Mouse (Mus musculus) MEL (cell line): ENCODE results near the gene Actn1. TPM values are rescaled to one million over a fixed set of nuclear protein-coding genes. Genes with fewer than 3 reads are reported as not detected.

Experiments
- DNase-seq: peaks from one replicate; pipeline ENCODE4 v3.0.0; 2011; ENCODE audit warnings: low read depth, low spot score
- H3K27ac ChIP-seq: 2 replicates; pipeline ENCODE4 v1.5.1; 2012; ENCODE audit warnings: low read depth, mild to moderate bottlenecking, control low read depth, low read length, moderate library complexity; ENCODE audit not compliant: control insufficient read depth
- H3K27me3 ChIP-seq, 2 experiments: fragments of 150-350 bp in 1 of 2; sonication (generic) in 1 of 2; 2 replicates each; pipeline ENCODE4 v1.6.1; 2012; ENCODE audit warnings: low read length in 2 of 2, mild to moderate bottlenecking in 2 of 2, improper control_type of control experiment in 1 of 2, moderate library complexity in 1 of 2; ENCODE audit not compliant: insufficient read depth in 2 of 2, control insufficient read depth in 1 of 2
- H3K36me3 ChIP-seq, 2 experiments: 2 replicates each; pipeline ENCODE4 v1.6.1; 2012 to 2014; ENCODE audit warnings: low read length in 2 of 2, improper control_type of control experiment in 1 of 2, inconsistent platforms in 1 of 2, mild to moderate bottlenecking in 1 of 2; ENCODE audit not compliant: insufficient read depth in 2 of 2, control insufficient read depth in 1 of 2
- H3K4me1 ChIP-seq, 2 experiments: fragments of 150-350 bp in 1 of 2; sonication (generic) in 1 of 2; 2 replicates each; pipeline ENCODE4 v1.6.1; 2012; ENCODE audit warnings: low read length in 2 of 2, improper control_type of control experiment in 1 of 2, mild to moderate bottlenecking in 1 of 2; ENCODE audit not compliant: insufficient read depth in 2 of 2, control insufficient read depth in 1 of 2
- H3K4me3 ChIP-seq, 2 experiments: fragments of 150-350 bp in 1 of 2; sonication (generic) in 1 of 2; 2 replicates each; pipeline ENCODE4 v1.5.1; 2012; ENCODE audit warnings: low read depth in 2 of 2, low read length in 2 of 2, mild to moderate bottlenecking in 2 of 2, moderate library complexity in 2 of 2, control low read depth in 1 of 2, improper control_type of control experiment in 1 of 2; ENCODE audit not compliant: control insufficient read depth in 1 of 2, insufficient read depth in 1 of 2
- H3K79me2 ChIP-seq: 2 replicates; pipeline ENCODE4 v1.6.1; 2012; ENCODE audit warnings: mild to moderate bottlenecking, low read length, moderate library complexity; ENCODE audit not compliant: control insufficient read depth, poor library complexity, insufficient read depth
- H3K9ac ChIP-seq: 2 replicates; pipeline ENCODE4 v1.6.1; 2012; ENCODE audit warnings: low read depth, mild to moderate bottlenecking, control low read depth, low read length, moderate library complexity; ENCODE audit not compliant: control insufficient read depth, poor library complexity, severe bottlenecking
- H3K9me3 ChIP-seq: fragments of 150-350 bp; sonication (generic); replicated peaks from 2 replicates; pipeline ENCODE4 v1.6.1; 2012; ENCODE audit warnings: mild to moderate bottlenecking, low read length, improper control_type of control experiment, moderate library complexity; ENCODE audit not compliant: insufficient read depth
- CHD2 ChIP-seq: IDR thresholded peaks from 2 replicates; pipeline ENCODE4 v1.6.1; 2011; ENCODE audit warnings: low read length, improper control_type of control experiment
- ELF1 ChIP-seq: IDR thresholded peaks from 2 replicates; pipeline ENCODE4 v1.6.1; 2014; ENCODE audit warnings: low read depth, mild to moderate bottlenecking, inconsistent platforms, low read length, improper control_type of control experiment, moderate library complexity
- ETS1 ChIP-seq: IDR thresholded peaks from 2 replicates; pipeline ENCODE4 v1.6.1; 2012; ENCODE audit warnings: low read depth, mild to moderate bottlenecking, inconsistent platforms, low read length, improper control_type of control experiment, moderate library complexity
- GABPA ChIP-seq: IDR thresholded peaks from 2 replicates; pipeline ENCODE4 v1.6.1; 2012; ENCODE audit warnings: low read depth, mild to moderate bottlenecking, inconsistent platforms, low read length, improper control_type of control experiment, moderate library complexity
- MAFK ChIP-seq: IDR thresholded peaks from 2 replicates; pipeline ENCODE4 v1.6.1; 2011; ENCODE audit warnings: low read depth, mild to moderate bottlenecking, low read length, improper control_type of control experiment, borderline replicate concordance
- NRF1 ChIP-seq: IDR thresholded peaks from 2 replicates; pipeline ENCODE4 v1.6.1; 2014; ENCODE audit warnings: low read depth, mild to moderate bottlenecking, inconsistent platforms, low read length, improper control_type of control experiment, moderate library complexity; ENCODE audit not compliant: poor library complexity, insufficient read depth, severe bottlenecking
- RAD21 ChIP-seq: IDR thresholded peaks from 2 replicates; pipeline ENCODE4 v1.6.1; 2011; ENCODE audit warnings: mild to moderate bottlenecking, low read depth, low read length, improper control_type of control experiment
- SIN3A ChIP-seq: IDR thresholded peaks from 2 replicates; pipeline ENCODE4 v1.6.1; 2012; ENCODE audit warnings: low read length, improper control_type of control experiment, inconsistent platforms
- SMC3 ChIP-seq: IDR thresholded peaks from 2 replicates; pipeline ENCODE4 v1.6.1; 2011; ENCODE audit warnings: low read depth, low read length, improper control_type of control experiment
- TBP ChIP-seq: IDR thresholded peaks from 2 replicates; pipeline ENCODE4 v1.8.0; 2011; ENCODE audit warnings: low read depth, low read length, improper control_type of control experiment
- TCF12 ChIP-seq: IDR thresholded peaks from 2 replicates; pipeline ENCODE4 v1.6.1; 2014; ENCODE audit warnings: low read depth, mild to moderate bottlenecking, inconsistent platforms, low read length, improper control_type of control experiment, moderate library complexity
- UBTF ChIP-seq: IDR thresholded peaks from 2 replicates; pipeline ENCODE4 v1.6.1; 2012; ENCODE audit warnings: low read depth, mild to moderate bottlenecking, inconsistent platforms, low read length, improper control_type of control experiment, moderate library complexity, borderline replicate concordance; ENCODE audit not compliant: insufficient read depth
- USF1 ChIP-seq: IDR thresholded peaks from 2 replicates; pipeline ENCODE4 v1.6.1; 2014; ENCODE audit warnings: low read depth, mild to moderate bottlenecking, inconsistent platforms, low read length, improper control_type of control experiment, moderate library complexity
- ZC3H11A ChIP-seq: IDR thresholded peaks from 2 replicates; pipeline ENCODE4 v1.6.1; 2012; ENCODE audit warnings: low read depth, mild to moderate bottlenecking, inconsistent platforms, low read length, improper control_type of control experiment
- polyA plus RNA-seq, 2 experiments: library from polyadenylated mRNA; stranded (reverse) in 1 of 2; unstranded in 1 of 2; fragments of >175 nt in 1 of 2; fragments of >200 nt in 1 of 2; gene quantifications; 2 replicates each; pipeline versions ENCODE4 v1.2.1 to v1.2.4; 2012; ENCODE audit warnings: low replicate concordance in 2 of 2, low read depth in 1 of 2; ENCODE audit not compliant: insufficient read length in 2 of 2, insufficient read depth in 1 of 2, missing spikeins in 1 of 2
- total RNA-seq: library from RNA; depleted of rRNA; stranded (reverse); fragments of 300-350 nt; gene quantifications from 2 replicates; pipeline ENCODE4 v1.2.3, GENCODE M21; 2012

Actn1 gene
- total and polyA plus RNA-seq, 3 experiments = 7.8 to 27.0 TPM; not detected in 1

DNA sequence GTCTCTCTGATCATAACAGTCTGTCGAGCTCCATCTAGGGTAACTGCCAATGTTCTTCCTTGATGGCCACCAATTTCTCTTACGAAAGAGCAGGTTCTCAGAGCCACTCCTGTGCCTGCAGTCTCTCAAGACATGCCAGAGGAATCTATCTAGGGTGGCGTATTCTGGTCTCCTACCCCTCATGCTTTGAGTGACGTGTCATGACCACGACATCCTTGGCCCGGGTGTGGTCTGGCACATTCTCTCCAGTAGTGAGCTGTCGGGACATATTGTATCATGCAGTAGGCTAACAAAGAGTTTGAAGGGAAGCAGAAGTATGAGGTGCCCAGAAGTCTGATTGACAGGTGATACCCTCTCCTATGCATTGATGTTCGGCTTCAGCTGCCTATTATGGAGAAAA is 119.2 kb downstream of the Actn1 start:
- Histone ChIP-seq H3K9ac (no peak overlapping the region), H3K36me3 (peaks cover 0 to under 1% of the 10 kb centered on the region in 2 experiments; a peak in 1 of 4 replicates), H3K9me3 (no peaks in the 10 kb centered on the region), H3K27me3 (no peaks in the 10 kb centered on the region), H3K4me1 (peaks cover 2 to 10% of the 10 kb centered on the region in 2 experiments; a peak in 3 of 4 replicates), H3K27ac (no peak overlapping the region), H3K79me2 (no peaks in the 10 kb centered on the region), H3K4me3 (peak overlapping the region; percentile 2 to 9; a peak in 2 of 4 replicates)
- TF ChIP-seq ZC3H11A (no peak), ETS1 (no peak), USF1 (no peak), SIN3A (no peak), GABPA (no peak), TBP (no peak), UBTF (no peak)
- peak; percentile 32 for DNase-seq

DNA sequence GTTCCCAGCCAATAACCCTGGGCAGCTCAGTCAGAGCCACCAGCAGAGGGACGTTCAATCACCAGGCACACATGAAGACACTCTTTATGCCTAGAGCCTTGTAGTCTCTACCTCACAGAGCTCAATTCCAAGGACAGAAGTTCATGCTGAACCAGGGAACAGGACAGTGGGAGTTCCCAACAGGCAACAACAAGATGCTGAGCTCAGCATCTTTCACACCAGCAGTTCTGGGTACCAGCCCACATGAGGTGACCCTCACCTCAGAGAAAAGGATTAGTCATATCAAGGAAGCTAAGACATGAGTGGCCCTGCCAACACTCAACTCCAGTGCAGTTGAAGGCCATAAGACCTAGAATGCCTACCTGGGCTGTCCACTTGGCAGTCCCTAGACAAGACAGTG is 122.4 kb downstream of the Actn1 start:
- no peaks in the 10 kb centered on the region for H3K79me2 ChIP-seq
- peaks cover 2 to 7% of the 10 kb centered on the region in 2 experiments; a peak in 3 of 4 replicates for H3K4me1 ChIP-seq
- TF ChIP-seq RAD21 (no peak), MAFK (peak; percentile 52; the same call in 1 of the 2 replicates)
- H3K27ac ChIP-seq = no peak overlapping the region
- H3K9ac ChIP-seq = no peak overlapping the region
- H3K9me3 ChIP-seq = no peaks in the 10 kb centered on the region
- H3K27me3 ChIP-seq = no peaks in the 10 kb centered on the region
- H3K4me3 ChIP-seq = no peak overlapping the region
- DNase-seq = no peak
- H3K36me3 ChIP-seq = no peaks in the 10 kb centered on the region; a peak in 1 of 4 replicates

DNA sequence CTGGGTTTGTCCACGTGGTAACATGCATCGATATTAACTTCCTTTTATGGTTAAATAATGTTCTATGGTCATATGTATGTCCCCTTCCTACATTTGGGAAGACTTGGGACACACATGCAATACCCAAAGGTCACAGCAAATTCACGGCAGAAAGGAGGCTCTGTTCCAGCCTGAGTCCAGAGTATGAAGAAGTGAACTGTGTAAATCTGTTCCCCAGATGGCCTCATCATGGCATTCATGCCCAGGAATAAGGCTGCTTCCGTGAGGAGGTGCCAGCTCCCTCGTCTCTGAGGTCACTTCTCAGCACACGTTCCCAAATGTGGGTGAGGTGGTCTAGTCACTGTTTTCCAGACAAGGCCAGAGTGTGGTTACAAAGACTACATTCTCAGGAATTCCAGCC is 122.9 kb downstream of the Actn1 start:
- H3K4me3 ChIP-seq = no peak overlapping the region

More for the DNA sequence above, 122.9 kb downstream of the Actn1 start:
- Histone ChIP-seq H3K9ac (no peak overlapping the region), H3K9me3 (no peaks in the 10 kb centered on the region), H3K27me3 (no peaks in the 10 kb centered on the region), H3K79me2 (peaks cover 1% of the 10 kb centered on the region; the same call in 1 of the 2 replicates), H3K4me1 (peaks cover 2 to 7% of the 10 kb centered on the region in 2 experiments; a peak in 3 of 4 replicates), H3K27ac (no peak overlapping the region), H3K36me3 (no peaks in the 10 kb centered on the region; a peak in 1 of 4 replicates)
- DNase-seq = no peak
- TF ChIP-seq ELF1 (no peak), NRF1 (no peak), TCF12 (no peak), USF1 (no peak), CHD2 (no peak), SMC3 (no peak)
